Mouse (Mus musculus) forebrain, embryonic 15.5 days (tissue): ENCODE data around the gene Col23a1. TPM values are rescaled to one million over a fixed set of nuclear protein-coding genes. Genes with fewer than 3 reads are reported as not detected.

Experiments used
- ATAC-seq: fragments of 200-750 bp; cut with Nextera tagmentation; replicated peaks from 2 replicates; pipeline ENCODE4 v1.8.0; 2017; ENCODE audit warnings: mild to moderate bottlenecking, moderate TSS enrichment, moderate library complexity
- H3K27ac ChIP-seq: fragments of 300-500 bp; sonication (generic); replicated peaks from 2 replicates; pipeline ENCODE4 v1.5.1; 2015; ENCODE audit warnings: mild to moderate bottlenecking, inconsistent platforms
- H3K27me3 ChIP-seq: fragments of 300-500 bp; sonication (generic); 2 replicates; pipeline ENCODE4 v1.6.1; 2015; ENCODE audit warnings: inconsistent platforms
- H3K36me3 ChIP-seq: fragments of 300-500 bp; sonication (generic); 2 replicates; pipeline ENCODE4 v1.6.1; 2015; ENCODE audit warnings: mild to moderate bottlenecking, inconsistent platforms
- H3K4me1 ChIP-seq: fragments of 300-500 bp; sonication (generic); 2 replicates; pipeline ENCODE4 v1.6.1; 2015; ENCODE audit warnings: inconsistent platforms
- H3K4me2 ChIP-seq: fragments of 300-500 bp; sonication (generic); replicated peaks from 2 replicates; pipeline ENCODE4 v1.6.1; 2015; ENCODE audit warnings: mild to moderate bottlenecking, inconsistent platforms
- H3K4me3 ChIP-seq: fragments of 300-500 bp; sonication (generic); 2 replicates; pipeline ENCODE4 v1.5.1; 2015; ENCODE audit warnings: mild to moderate bottlenecking, inconsistent platforms
- H3K9ac ChIP-seq: fragments of 300-500 bp; sonication (generic); replicated peaks from 2 replicates; pipeline ENCODE4 v1.6.1; 2015; ENCODE audit warnings: mild to moderate bottlenecking, inconsistent platforms
- H3K9me3 ChIP-seq: fragments of 300-500 bp; sonication (generic); 2 replicates; pipeline ENCODE4 v1.6.1; 2016; ENCODE audit warnings: inconsistent platforms
- WGBS: fragments of 180-500 bp; shearing (Covaris S2); methylation state at CpG from one replicate; pipeline ENCODE4 v1.1.7; 2015; ENCODE audit warnings: mixed read lengths; 5-methylcytosine and 5-hydroxymethylcytosine counted together
- polyA plus RNA-seq: library from polyadenylated mRNA; unstranded; fragments of >200 nt; fragmentation: Nextera tagmentation; extraction: Ambion mirVana; gene quantifications from 2 replicates; pipeline ENCODE4 v1.2.1, GENCODE M21; 2015

The Col23a1 gene
- polyA plus RNA-seq, 1 experiment from 2014 or later, result 4.1 TPM

DNA sequence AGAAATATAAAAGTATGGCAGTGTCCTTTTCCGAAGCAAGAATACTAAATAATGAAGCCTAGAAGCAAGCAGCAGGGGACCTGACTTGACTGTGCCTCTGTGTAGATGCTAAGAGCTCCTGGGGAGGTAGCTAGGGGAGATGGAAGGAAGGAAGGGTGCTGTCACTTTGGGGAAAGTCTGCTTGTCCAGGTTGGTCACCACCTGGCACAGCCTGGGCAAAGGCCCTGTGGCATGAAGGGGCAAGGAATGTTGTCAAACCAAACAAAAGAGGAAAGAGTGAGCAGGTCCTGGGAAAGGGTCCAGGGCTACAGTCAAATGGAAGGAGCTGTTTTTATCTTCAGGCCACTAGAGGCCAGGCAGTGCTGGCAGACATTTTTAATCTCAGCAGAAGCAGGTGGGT, 297.3 kb downstream of the Col23a1 start:
- ATAC-seq, result no peak
- WGBS, result 93% methylated on average over 1 of the region's 1 CpGs
- Histone ChIP-seq H3K9me3 (no peaks in the 10 kb centered on the region), H3K9ac (no peak overlapping the region), H3K27ac (peak overlapping the region; percentile 35; the same call in 1 of the 2 replicates), H3K4me1 (peaks cover 23% of the 10 kb centered on the region), H3K4me2 (no peak overlapping the region), H3K36me3 (peaks cover 54% of the 10 kb centered on the region), H3K4me3 (no peak overlapping the region), H3K27me3 (no peaks in the 10 kb centered on the region)

DNA sequence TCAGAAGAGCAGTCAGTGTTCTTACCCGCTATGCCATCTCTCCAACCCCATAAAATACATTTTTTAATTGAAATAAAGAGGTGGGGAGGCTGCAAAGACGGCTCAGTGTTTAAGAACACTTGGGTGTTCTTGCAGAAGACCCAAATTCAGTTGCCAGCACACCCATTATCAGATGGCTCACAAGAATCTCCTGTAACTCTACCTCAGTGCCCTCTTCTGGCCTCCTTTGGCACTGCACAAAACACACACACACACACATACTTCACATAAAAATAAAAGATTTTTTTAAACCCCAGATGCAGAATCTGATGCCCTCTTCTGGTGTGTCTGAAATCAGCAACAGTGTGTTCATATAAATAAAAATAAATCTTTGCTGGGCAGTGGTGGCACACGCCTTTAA, 299.1 kb downstream of the Col23a1 start:
- H3K9ac ChIP-seq, result no peak overlapping the region
- 96% methylated on average over 3 of the region's 3 CpGs for WGBS
- H3K36me3 ChIP-seq, result peaks cover 70% of the 10 kb centered on the region
- no peak for ATAC-seq
- H3K27me3 ChIP-seq, result no peaks in the 10 kb centered on the region
- no peaks in the 10 kb centered on the region for H3K9me3 ChIP-seq
- H3K4me2 ChIP-seq, result no peak overlapping the region
- H3K4me3 ChIP-seq, result no peak overlapping the region
- no peak overlapping the region for H3K27ac ChIP-seq
- peaks cover 17% of the 10 kb centered on the region for H3K4me1 ChIP-seq

DNA sequence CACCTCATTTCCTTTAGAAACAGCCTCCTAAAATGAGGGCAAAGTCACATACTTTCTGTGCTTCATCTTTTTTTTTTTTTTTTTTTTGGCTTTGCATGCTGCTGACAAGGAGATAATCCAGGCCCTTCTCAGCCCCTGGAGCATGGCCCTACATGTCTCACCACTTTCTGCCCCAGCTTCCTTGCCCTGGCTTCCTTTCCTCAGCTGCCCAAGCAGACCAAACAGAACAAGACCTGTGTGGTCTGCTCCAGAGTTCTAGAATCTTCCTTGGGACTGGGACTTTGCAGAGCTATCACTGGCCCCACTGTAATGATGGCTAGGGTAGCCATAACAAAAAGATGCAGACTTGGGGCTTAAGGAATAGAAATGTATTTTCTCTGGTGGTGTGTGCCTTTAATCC, 300.3 kb downstream of the Col23a1 start:
- Histone ChIP-seq H3K4me1 (peaks cover 10% of the 10 kb centered on the region), H3K27me3 (no peaks in the 10 kb centered on the region), H3K4me3 (no peak overlapping the region), H3K36me3 (peaks cover 80% of the 10 kb centered on the region), H3K9ac (no peak overlapping the region), H3K9me3 (no peaks in the 10 kb centered on the region), H3K27ac (no peak overlapping the region), H3K4me2 (no peak overlapping the region)
- ATAC-seq, result no peak

DNA sequence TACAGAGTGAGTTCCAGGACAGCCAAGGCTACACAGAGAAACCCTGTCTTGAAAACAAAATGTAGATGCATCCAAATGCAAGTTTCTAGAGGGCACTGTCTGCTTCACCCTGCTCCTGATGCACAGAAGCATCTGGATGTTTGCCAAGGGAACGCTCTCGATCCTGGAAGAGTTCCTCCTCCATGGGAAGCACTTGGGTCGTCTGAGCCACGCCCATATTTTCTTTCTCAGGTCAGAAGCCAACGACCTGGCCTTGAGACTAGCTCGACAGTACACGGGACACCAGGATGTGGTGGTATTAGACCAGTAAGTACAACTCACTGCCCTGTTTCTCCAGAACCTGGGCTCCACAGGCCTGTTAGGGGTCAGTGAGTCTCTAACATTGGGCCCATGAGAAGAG, 301.4 kb downstream of the Col23a1 start:
- H3K9me3 ChIP-seq, result no peaks in the 10 kb centered on the region
- H3K27me3 ChIP-seq, result no peaks in the 10 kb centered on the region
- no peak overlapping the region for H3K9ac ChIP-seq
- H3K36me3 ChIP-seq, result peaks cover 91% of the 10 kb centered on the region
- no peak overlapping the region for H3K27ac ChIP-seq
- no peak for ATAC-seq
- no peak overlapping the region for H3K4me2 ChIP-seq
- no peaks in the 10 kb centered on the region for H3K4me1 ChIP-seq
- WGBS, result 71% methylated on average over 7 of the region's 7 CpGs
- H3K4me3 ChIP-seq, result no peak overlapping the region

DNA sequence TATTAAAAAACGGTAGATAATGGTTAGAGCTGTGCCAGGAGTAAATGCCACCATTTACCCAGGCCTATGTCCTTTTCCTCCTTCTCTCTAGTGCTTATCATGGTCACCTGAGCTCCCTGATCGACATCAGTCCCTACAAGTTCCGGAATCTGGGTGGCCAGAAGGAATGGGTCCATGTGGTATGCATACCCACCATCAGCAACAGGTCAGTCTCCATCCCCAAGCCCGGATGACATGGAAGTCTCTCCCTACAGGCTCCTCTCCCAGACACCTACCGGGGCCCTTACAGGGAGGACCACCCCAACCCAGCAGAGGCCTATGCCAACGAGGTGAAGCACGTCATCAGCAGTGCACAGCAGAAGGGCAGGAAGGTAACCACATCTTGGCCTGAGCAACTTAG, 302.2 kb downstream of the Col23a1 start:
- no peak overlapping the region for H3K27ac ChIP-seq
- H3K4me3 ChIP-seq, result no peak overlapping the region
- ATAC-seq, result no peak
- no peak overlapping the region for H3K4me2 ChIP-seq
- H3K9ac ChIP-seq, result no peak overlapping the region
- no peaks in the 10 kb centered on the region for H3K9me3 ChIP-seq
- H3K36me3 ChIP-seq, result peaks cover 91% of the 10 kb centered on the region
- no peaks in the 10 kb centered on the region for H3K27me3 ChIP-seq
- H3K4me1 ChIP-seq, result no peaks in the 10 kb centered on the region
- 94% methylated on average over 7 of the region's 7 CpGs for WGBS

DNA sequence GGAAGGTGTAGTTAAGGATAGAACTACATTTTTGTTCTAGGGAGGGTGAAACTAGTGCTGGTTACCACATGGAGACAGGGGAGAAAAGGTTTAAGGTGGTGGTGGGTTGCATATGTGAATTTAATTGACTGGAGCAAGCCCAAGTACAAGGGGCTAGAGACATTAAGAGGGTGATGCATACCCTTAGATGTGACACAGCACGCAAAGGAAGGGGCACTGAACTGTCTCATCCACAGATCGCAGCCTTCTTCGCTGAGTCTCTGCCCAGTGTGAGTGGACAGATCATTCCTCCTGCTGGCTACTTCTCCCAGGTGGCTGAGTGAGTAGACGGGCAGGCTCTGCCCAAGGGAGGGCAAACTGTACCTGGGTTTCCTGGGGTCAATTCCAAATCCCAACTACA, 303.6 kb downstream of the Col23a1 start:
- no peaks in the 10 kb centered on the region for H3K27me3 ChIP-seq
- H3K9ac ChIP-seq, result no peak overlapping the region
- no peak overlapping the region for H3K4me3 ChIP-seq
- H3K36me3 ChIP-seq, result peaks cover 92% of the 10 kb centered on the region
- 93% methylated on average over 4 of the region's 4 CpGs for WGBS
- H3K4me2 ChIP-seq, result no peak overlapping the region
- no peaks in the 10 kb centered on the region for H3K4me1 ChIP-seq
- ATAC-seq, result no peak
- H3K27ac ChIP-seq, result no peak overlapping the region
- H3K9me3 ChIP-seq, result no peaks in the 10 kb centered on the region

DNA sequence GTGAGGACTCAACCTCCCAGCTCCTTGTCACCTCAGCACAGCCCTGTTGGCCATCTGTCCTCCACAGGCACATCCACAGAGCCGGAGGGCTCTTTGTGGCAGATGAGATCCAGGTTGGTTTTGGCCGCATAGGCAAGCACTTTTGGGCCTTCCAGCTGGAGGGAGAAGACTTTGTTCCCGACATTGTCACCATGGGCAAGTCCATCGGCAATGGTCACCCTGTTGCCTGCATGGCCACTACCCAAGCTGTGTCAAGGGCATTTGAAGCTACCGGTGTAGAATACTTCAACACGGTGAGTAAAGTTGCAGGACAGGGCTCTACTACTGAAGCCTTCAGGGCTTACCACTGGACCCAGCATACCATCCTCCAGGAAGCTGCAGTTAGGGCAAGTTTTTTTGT, 304.1 kb downstream of the Col23a1 start:
- no peak overlapping the region for H3K27ac ChIP-seq
- 90% methylated on average over 6 of the region's 6 CpGs for WGBS

DNA sequence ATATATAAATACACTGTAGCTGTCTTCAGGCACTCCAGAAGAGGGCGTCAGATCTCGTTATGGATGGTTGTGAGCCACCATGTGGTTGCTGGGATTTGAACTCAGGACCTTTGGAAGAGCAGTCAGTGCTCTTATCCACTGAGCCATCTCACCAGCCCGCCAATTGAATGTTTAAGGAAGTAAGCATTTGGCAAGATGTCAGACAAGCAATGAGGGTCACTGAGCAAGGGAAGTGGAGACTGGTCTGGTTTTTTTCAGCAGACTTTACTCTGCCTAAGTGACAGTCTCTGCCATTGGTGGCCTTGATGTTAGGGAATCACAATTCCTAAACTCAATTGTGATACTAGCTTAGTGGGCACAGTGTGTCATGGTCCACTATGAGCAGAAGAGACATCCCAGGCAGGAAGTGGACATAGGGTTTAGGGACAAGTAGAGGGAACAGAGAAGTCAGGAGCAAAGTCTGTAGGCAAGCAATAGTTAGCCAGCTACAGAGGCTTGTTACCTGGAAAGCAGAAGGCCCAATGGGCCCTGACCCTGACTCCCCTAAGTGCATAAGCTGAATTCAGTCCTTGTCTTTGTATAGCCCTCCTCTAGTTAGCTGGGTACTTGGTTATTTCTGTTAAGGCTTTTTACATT, 305.1 kb downstream of the Col23a1 start:
- no peak overlapping the region for H3K4me3 ChIP-seq
- H3K9ac ChIP-seq, result no peak overlapping the region
- H3K4me2 ChIP-seq, result no peak overlapping the region
- H3K36me3 ChIP-seq, result peaks cover 92% of the 10 kb centered on the region
- 74% methylated on average over 3 of the region's 3 CpGs for WGBS
- no peaks in the 10 kb centered on the region for H3K27me3 ChIP-seq
- H3K4me1 ChIP-seq, result no peaks in the 10 kb centered on the region
- H3K9me3 ChIP-seq, result no peaks in the 10 kb centered on the region
- ATAC-seq, result no peak
- no peak overlapping the region for H3K27ac ChIP-seq

More for the DNA sequence above, 304.1 kb downstream of the Col23a1 start:
- ATAC-seq, result no peak
- Histone ChIP-seq H3K9ac (no peak overlapping the region), H3K9me3 (no peaks in the 10 kb centered on the region), H3K4me1 (no peaks in the 10 kb centered on the region), H3K4me2 (no peak overlapping the region), H3K27me3 (no peaks in the 10 kb centered on the region), H3K4me3 (no peak overlapping the region), H3K36me3 (peaks cover 92% of the 10 kb centered on the region)

DNA sequence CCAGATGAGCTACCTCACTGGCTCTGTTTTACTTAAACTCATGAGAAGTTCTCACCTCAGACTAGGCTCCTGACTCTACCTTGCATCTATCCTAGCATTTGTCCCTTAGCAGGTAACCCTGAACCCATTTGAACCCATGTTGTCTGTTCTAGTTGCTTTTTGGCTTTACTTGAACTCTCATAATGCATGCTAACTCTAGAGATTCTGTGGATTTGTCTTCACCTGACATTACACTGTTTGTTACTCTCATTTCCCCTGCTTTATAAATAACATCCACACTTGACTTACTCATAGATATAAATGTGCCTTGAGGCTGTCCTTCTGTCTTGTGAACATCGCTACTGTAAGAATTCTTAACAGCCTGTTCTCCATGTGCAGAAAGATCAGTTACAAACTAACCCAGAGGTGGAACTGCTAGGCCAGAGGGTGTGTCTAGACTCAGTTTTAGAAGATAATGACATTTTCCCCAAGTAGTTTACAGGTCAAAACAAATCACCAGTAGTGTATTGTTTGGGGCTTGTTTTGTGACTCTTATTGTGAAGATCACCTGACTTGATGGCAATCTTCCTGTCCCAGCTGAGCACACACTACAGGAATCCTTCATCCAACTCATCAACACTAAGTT, 305.9 kb downstream of the Col23a1 start:
- peaks cover 94% of the 10 kb centered on the region for H3K36me3 ChIP-seq
- no peak for ATAC-seq

DNA sequence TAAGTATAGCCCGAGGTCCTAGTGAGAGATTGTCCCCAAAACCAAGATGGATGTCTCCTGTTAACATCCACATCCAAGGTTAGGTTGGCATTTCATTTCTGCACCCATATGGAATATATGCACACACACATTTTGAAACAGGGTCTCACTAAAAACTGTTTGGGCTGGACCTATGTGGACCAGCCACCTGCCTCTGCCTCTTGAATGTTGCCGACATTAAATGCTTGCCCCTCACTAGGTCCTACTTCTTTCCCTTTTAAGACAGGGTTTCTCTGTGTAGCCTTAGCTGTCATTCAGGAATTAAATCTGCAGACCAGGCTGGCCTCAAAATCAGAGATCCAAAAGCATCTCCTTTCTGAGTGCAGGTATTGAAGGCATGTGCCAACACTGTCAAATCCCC, 307.8 kb downstream of the Col23a1 start:
- H3K4me2 ChIP-seq, result no peak overlapping the region
- H3K36me3 ChIP-seq, result peaks cover 97% of the 10 kb centered on the region
- peaks cover 16% of the 10 kb centered on the region for H3K4me1 ChIP-seq
- H3K9me3 ChIP-seq, result no peaks in the 10 kb centered on the region
- H3K27me3 ChIP-seq, result no peaks in the 10 kb centered on the region
- 72% methylated on average over 2 of the region's 2 CpGs for WGBS
- no peak overlapping the region for H3K4me3 ChIP-seq
- ATAC-seq, result no peak
- no peak overlapping the region for H3K9ac ChIP-seq
- no peak overlapping the region for H3K27ac ChIP-seq

More for the DNA sequence above, 305.9 kb downstream of the Col23a1 start:
- H3K9me3 ChIP-seq, result no peaks in the 10 kb centered on the region
- no peak overlapping the region for H3K27ac ChIP-seq
- WGBS, result 95% methylated on average over 1 of the region's 1 CpGs
- no peak overlapping the region for H3K9ac ChIP-seq
- H3K4me2 ChIP-seq, result no peak overlapping the region
- H3K4me1 ChIP-seq, result no peaks in the 10 kb centered on the region
- H3K27me3 ChIP-seq, result no peaks in the 10 kb centered on the region
- H3K4me3 ChIP-seq, result no peak overlapping the region

DNA sequence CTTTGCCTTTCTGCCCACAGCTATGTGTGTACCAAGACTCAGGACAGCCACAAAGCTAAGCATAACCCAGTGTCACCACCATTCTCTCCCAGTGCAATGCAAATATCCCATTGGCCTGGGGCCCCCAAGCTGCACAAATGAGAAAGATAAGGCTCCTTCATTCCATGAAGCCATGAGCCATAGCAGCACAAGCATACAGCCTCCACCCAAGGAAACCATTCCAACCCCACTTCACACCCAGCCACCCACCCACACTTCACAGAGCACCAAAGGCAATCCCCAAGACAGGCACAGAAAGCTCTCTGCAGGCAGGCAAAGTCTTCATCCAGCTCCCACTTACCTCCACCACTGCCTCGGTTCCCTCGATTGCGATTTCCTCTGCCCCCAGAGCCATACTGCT, 312.5 kb downstream of the Col23a1 start:
- Histone ChIP-seq H3K4me3 (no peak overlapping the region), H3K9me3 (no peaks in the 10 kb centered on the region), H3K4me2 (no peak overlapping the region), H3K27me3 (no peaks in the 10 kb centered on the region), H3K27ac (no peak overlapping the region), H3K4me1 (peaks cover 47% of the 10 kb centered on the region), H3K36me3 (peaks cover 79% of the 10 kb centered on the region), H3K9ac (no peak overlapping the region)
- no peak for ATAC-seq
- 90% methylated on average over 3 of the region's 3 CpGs for WGBS

DNA sequence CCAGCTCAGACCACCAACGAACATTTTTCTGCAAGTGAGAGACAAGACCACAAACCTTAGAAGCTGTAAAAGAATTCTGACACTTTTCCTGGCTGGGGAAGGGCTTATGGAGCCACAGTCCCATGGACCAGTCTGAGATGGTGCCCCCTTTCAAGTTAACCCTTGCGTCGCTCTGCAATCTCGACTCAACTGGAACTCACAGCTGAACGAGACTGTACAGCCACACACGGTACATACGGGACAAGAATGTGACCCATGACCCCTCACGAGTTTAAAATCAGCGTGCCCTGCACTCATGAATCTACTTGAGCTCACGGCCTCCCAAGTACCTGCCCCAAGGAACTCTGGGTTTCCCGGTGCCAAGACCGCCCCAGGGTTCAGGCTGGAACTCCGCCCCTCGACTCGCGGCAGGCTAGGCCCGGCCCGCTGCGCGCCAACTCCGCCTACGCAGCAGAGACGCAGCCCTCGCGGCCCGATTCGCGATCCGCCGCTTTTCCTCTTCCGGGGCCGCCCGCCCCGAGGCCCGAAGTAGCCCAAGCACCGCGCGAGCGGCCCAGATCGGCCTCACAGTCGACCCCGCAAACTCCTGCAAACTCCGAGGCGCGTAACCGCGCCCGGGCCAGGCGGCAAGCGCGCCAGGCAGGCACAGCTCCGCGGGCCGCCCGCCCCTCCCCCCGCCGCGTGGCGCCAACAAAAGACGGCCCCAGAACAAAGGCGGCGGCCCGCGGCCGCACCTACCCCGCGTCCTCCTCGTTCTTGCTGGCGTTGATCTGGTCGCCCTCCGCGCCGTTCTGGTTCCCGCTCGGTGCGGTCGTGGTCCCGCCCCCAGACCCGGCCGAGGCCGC, 316.1 kb downstream of the Col23a1 start:
- WGBS, result under 1% methylated on average over 81 of the region's 81 CpGs
- no peaks in the 10 kb centered on the region for H3K9me3 ChIP-seq
- H3K36me3 ChIP-seq, result peaks cover 43% of the 10 kb centered on the region
- no peaks in the 10 kb centered on the region for H3K27me3 ChIP-seq
- peaks cover 50% of the 10 kb centered on the region for H3K4me1 ChIP-seq
- H3K9ac ChIP-seq, result peak overlapping the region; percentile 99
- peak; percentile 62 for ATAC-seq
- peak overlapping the region; percentile 74 for H3K4me2 ChIP-seq
- H3K27ac ChIP-seq, result peak overlapping the region; percentile 95
- peak overlapping the region; percentile 92 for H3K4me3 ChIP-seq
